Mouse (Mus musculus): ENCODE data around the gene Gm49368. TPM values are rescaled to one million over a fixed set of nuclear protein-coding genes. Genes with fewer than 3 reads are reported as not detected.
A peak's percentile ranks its signal among the peaks of the same experiment; 100 is the strongest.

Gene Gm49368
- polyA plus RNA-seq, 1 experiment = 16.7 TPM

DNA sequence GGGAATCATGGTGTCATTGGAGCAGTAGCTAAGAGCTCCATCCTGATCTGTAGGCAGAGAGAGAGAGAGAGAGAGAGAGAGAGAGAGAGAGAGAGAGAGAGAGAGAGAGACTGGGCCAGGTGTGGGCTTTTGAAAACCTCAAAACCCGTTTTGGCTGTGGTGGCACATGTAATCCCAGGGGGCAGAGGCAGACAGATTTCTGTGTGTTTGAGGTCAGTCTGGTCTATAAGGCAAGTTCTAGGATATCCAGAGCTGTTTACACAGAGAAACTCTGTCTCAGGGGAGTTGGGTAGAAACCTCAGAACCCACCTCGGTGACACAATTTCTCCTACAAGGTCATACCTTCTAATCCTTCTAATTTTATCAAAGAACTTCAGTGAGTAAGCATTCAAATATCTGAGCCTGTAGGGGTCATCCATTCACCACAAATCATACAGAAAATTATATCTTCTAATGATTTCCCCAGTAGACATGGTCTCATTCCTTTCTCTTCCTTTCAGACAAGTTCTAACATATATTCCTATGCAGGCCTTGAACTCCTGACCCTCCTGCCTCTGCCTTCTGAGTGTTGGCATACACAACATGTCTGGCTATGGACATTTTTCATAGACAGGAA lies 38.4 kb downstream of the Gm49368 start:
- TF ChIP-seq POLR2A (IDR thresholded peaks at IDR 0.05; ENCODE audit: borderline replicate concordance, control insufficient read depth, low read depth, low read length) (no peak), CTCF (IDR thresholded peaks at IDR 0.05; ENCODE audit: control insufficient read depth, insufficient read depth, low read length) (no peak)
- WGBS = 54% methylated on average over 2 of the region's 2 CpGs
- Histone ChIP-seq H3K4me3 (replicated peaks; ENCODE audit: control insufficient read depth, low read depth, low read length) (no peak overlapping the region), H3K4me1 (ENCODE audit: control insufficient read depth, insufficient read depth, low read length) (peaks cover 5% of the 10 kb centered on the region), H3K27ac (ENCODE audit: control insufficient read depth, insufficient read depth, low read depth, low read length, poor library complexity) (no peak overlapping the region)

DNA sequence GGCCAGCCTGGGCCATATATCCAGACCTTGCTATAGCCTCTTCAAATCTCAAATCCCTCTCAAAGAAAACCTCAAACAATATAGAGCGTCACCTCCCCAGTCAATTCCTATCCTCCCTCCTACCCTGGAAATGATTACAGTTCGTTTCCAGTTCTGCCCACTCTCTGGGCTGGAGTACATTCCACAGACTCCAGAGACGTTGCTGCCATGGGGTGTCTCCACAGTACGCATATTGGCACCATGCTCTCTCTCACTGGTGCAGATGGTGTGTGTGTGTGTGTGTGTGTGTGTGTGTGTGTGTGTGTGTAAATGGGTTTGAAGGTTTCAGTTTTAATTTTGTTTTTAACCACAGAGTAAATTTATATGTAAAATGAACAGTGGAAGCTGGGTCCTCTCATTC lies 42.8 kb downstream of the Gm49368 start:
- TF ChIP-seq POLR2A (IDR thresholded peaks at IDR 0.05; ENCODE audit: borderline replicate concordance, control insufficient read depth, low read depth, low read length) = no peak
- peak; percentile 48; the same call in 1 of the 2 replicates for TF ChIP-seq CTCF (IDR thresholded peaks at IDR 0.05; ENCODE audit: control insufficient read depth, insufficient read depth, low read length)
- WGBS = 53% methylated on average over 4 of the region's 4 CpGs
- H3K4me1 ChIP-seq (ENCODE audit: control insufficient read depth, insufficient read depth, low read length) = peaks cover 4% of the 10 kb centered on the region
- H3K4me3 ChIP-seq (replicated peaks; ENCODE audit: control insufficient read depth, low read depth, low read length) = no peak overlapping the region
- H3K27ac ChIP-seq (ENCODE audit: control insufficient read depth, insufficient read depth, low read depth, low read length, poor library complexity) = no peak overlapping the region

GRCm38 (mm10) chr7:128107462-128107861 lies 45.0 kb downstream of the Gm49368 start:
- no peak overlapping the region for H3K4me3 ChIP-seq (replicated peaks; ENCODE audit: control insufficient read depth, low read depth, low read length)
- WGBS = 71% methylated on average over 7 of the region's 7 CpGs
- H3K27ac ChIP-seq (ENCODE audit: control insufficient read depth, insufficient read depth, low read depth, low read length, poor library complexity) = no peak overlapping the region
- TF ChIP-seq POLR2A (IDR thresholded peaks at IDR 0.05; ENCODE audit: borderline replicate concordance, control insufficient read depth, low read depth, low read length) = no peak
- no peak for TF ChIP-seq CTCF (IDR thresholded peaks at IDR 0.05; ENCODE audit: control insufficient read depth, insufficient read depth, low read length)
- peaks cover 4% of the 10 kb centered on the region for H3K4me1 ChIP-seq (ENCODE audit: control insufficient read depth, insufficient read depth, low read length)

DNA sequence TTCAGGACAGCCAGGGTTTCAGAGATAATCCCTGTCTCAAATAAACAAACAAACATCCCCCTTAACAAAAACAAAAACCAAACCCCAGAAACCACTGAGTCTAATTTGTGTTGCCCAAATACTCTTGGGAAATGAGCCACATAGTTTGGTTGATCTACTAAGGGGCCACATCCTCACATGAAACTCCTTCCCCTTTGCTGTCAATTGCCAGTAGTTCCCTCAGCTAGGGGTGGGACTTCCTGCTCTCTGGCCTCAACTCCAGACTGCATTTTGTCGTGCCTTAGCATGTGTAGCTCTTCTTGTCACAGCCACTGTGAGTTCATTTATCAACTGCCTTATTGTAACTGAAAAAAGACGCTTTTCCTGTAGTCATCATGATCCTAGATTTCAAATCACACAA lies 47.8 kb downstream of the Gm49368 start:
- 45% methylated on average over 2 of the region's 2 CpGs for WGBS
- Histone ChIP-seq H3K27ac (ENCODE audit: control insufficient read depth, insufficient read depth, low read depth, low read length, poor library complexity) (no peak overlapping the region), H3K4me1 (ENCODE audit: control insufficient read depth, insufficient read depth, low read length) (peaks cover 4% of the 10 kb centered on the region), H3K4me3 (replicated peaks; ENCODE audit: control insufficient read depth, low read depth, low read length) (no peak overlapping the region)
- TF ChIP-seq POLR2A (IDR thresholded peaks at IDR 0.05; ENCODE audit: borderline replicate concordance, control insufficient read depth, low read depth, low read length) (no peak), CTCF (IDR thresholded peaks at IDR 0.05; ENCODE audit: control insufficient read depth, insufficient read depth, low read length) (no peak)

GRCm38 (mm10) chr7:128112131-128112530 lies 49.6 kb downstream of the Gm49368 start:
- WGBS = 87% methylated on average over 11 of the region's 11 CpGs
- no peak overlapping the region for H3K4me3 ChIP-seq (replicated peaks; ENCODE audit: control insufficient read depth, low read depth, low read length)
- TF ChIP-seq POLR2A (IDR thresholded peaks at IDR 0.05; ENCODE audit: borderline replicate concordance, control insufficient read depth, low read depth, low read length) = no peak
- no peak for TF ChIP-seq CTCF (IDR thresholded peaks at IDR 0.05; ENCODE audit: control insufficient read depth, insufficient read depth, low read length)
- peaks cover 1% of the 10 kb centered on the region; the same call in 1 of the 2 replicates for H3K4me1 ChIP-seq (ENCODE audit: control insufficient read depth, insufficient read depth, low read length)
- H3K27ac ChIP-seq (ENCODE audit: control insufficient read depth, insufficient read depth, low read depth, low read length, poor library complexity) = no peak overlapping the region

DNA sequence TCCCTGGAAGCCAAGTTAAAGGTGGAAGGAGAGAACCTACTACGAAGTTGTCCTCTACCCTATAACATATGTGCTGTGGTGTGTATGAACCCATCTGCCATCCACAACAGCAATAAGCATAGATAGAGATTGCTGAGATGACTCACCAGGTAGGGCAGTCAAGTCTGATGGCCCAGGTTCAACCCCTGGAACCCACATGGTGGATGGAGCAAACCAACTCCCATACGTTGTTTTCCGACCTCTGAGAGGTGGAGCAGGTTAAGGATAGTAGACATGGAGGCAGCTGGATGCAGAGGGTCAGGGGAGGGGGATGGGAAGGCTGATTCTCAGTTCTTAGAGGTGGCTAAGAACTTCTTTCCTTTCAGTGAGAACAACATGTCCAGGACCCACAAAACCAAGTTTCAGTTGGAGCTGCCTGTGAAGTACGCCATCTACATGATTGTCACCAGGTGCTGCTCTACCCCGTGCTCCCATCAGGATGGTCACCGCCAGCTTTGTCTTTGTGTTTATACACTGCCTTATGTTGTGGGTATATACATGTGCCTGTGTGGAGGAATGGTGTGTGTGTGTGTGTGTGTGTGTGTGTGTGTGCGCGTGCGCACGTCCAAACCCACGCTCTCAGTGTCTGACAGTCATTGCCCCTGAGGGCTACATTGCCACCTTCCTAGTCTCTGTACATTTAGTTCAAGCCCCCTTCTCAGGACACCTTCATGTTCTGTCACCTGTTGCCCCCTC lies 52.1 kb downstream of the Gm49368 start:
- TF ChIP-seq CTCF (IDR thresholded peaks at IDR 0.05; ENCODE audit: control insufficient read depth, insufficient read depth, low read length) (no peak), POLR2A (IDR thresholded peaks at IDR 0.05; ENCODE audit: borderline replicate concordance, control insufficient read depth, low read depth, low read length) (no peak)
- Histone ChIP-seq H3K4me3 (replicated peaks; ENCODE audit: control insufficient read depth, low read depth, low read length) (no peak overlapping the region), H3K27ac (ENCODE audit: control insufficient read depth, insufficient read depth, low read depth, low read length, poor library complexity) (no peak overlapping the region), H3K4me1 (ENCODE audit: control insufficient read depth, insufficient read depth, low read length) (peaks cover 1% of the 10 kb centered on the region; the same call in 1 of the 2 replicates)
- WGBS = 91% methylated on average over 11 of the region's 11 CpGs

GRCm38 (mm10) chr7:128115211-128115958 lies 52.9 kb downstream of the Gm49368 start:
- TF ChIP-seq POLR2A (IDR thresholded peaks at IDR 0.05; ENCODE audit: borderline replicate concordance, control insufficient read depth, low read depth, low read length) (no peak), CTCF (IDR thresholded peaks at IDR 0.05; ENCODE audit: control insufficient read depth, insufficient read depth, low read length) (no peak)
- Histone ChIP-seq H3K4me3 (replicated peaks; ENCODE audit: control insufficient read depth, low read depth, low read length) (no peak overlapping the region), H3K4me1 (ENCODE audit: control insufficient read depth, insufficient read depth, low read length) (peaks cover 1% of the 10 kb centered on the region; the same call in 1 of the 2 replicates), H3K27ac (ENCODE audit: control insufficient read depth, insufficient read depth, low read depth, low read length, poor library complexity) (no peak overlapping the region)
- 42% methylated on average over 5 of the region's 5 CpGs for WGBS

GRCm38 (mm10) chr7:128116396-128116795 lies 53.9 kb downstream of the Gm49368 start:
- WGBS = 83% methylated on average over 5 of the region's 5 CpGs
- Histone ChIP-seq H3K4me1 (ENCODE audit: control insufficient read depth, insufficient read depth, low read length) (peaks cover 1% of the 10 kb centered on the region; the same call in 1 of the 2 replicates), H3K27ac (ENCODE audit: control insufficient read depth, insufficient read depth, low read depth, low read length, poor library complexity) (no peak overlapping the region), H3K4me3 (replicated peaks; ENCODE audit: control insufficient read depth, low read depth, low read length) (no peak overlapping the region)
- no peak for TF ChIP-seq POLR2A (IDR thresholded peaks at IDR 0.05; ENCODE audit: borderline replicate concordance, control insufficient read depth, low read depth, low read length)
